Mouse (Mus musculus) layer of hippocampus, postnatal 25 days (tissue): ENCODE measurements around the gene Jun. TPM values are rescaled to one million over a fixed set of nuclear protein-coding genes. Genes with fewer than 3 reads are reported as not detected.
A peak's percentile ranks its signal among the peaks of the same experiment; 100 is the strongest.

ENCODE experiments used
- DNase-seq, 2 experiments: peaks; one replicate each; pipeline ENCODE4 v3.0.0; 2022; ENCODE audit warnings: mixed read lengths in 2 of 2, low spot score in 1 of 2; ENCODE audit errors: extremely low spot score in 1 of 2
- total RNA-seq, 2 experiments: library from RNA; stranded (reverse); gene quantifications; 2 replicates each; pipeline ENCODE4 v1.2.3; 2021

Gene Jun
- total RNA-seq, 2 experiments from 2014 or later, result 90.0 to 105 TPM

- no peak for DNase-seq
These were observed 23.6 kb upstream of the Jun start for GRCm38 (mm10) chr4:95075591-95076002.

DNA sequence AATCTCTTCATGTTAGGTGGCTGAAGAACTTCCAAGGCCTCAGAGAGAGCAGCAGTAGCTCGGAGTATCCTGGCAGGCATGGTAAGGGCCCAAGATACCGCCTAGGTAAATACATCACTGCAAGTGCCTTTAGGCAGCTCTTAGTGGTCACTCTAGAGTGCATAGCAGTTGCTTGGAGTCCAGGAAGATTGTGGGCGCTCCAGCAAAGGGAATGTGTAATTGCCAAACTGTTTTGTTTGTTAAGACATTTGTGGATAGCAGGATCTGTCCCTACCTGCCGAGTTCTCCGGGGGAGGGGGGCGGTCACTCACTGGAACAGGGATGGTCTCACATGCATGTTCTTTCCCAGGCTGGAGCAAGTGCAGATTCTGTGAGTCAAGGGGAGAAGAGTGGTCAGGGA is 22.3 kb upstream of the Jun start:
- no peak for DNase-seq

- DNase-seq, result no peak
These were observed 21.3 kb upstream of the Jun start for GRCm38 (mm10) chr4:95073214-95073750.

DNA sequence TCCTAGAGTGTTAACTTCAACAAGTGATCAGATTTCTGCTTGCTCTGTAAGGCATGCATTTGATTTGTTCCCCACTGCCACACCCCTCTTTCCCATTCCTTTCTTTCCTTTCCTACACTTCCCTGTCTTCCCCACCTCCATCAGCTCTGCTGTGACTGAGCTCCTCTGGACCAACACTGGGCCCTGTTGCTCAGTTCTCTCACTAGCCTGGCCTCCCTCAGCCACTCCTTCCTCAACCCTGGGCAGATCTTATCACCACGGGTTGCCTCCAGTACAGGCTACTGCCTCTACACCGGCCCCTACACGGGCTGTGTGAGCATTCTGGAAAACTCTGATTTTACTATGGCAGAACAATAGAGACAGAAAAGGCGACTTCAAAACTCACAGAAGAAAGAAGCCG is 18.4 kb upstream of the Jun start:
- DNase-seq, result no peak

- no peak for DNase-seq
These were observed 16.3 kb upstream of the Jun start for GRCm38 (mm10) chr4:95068045-95068948.

DNA sequence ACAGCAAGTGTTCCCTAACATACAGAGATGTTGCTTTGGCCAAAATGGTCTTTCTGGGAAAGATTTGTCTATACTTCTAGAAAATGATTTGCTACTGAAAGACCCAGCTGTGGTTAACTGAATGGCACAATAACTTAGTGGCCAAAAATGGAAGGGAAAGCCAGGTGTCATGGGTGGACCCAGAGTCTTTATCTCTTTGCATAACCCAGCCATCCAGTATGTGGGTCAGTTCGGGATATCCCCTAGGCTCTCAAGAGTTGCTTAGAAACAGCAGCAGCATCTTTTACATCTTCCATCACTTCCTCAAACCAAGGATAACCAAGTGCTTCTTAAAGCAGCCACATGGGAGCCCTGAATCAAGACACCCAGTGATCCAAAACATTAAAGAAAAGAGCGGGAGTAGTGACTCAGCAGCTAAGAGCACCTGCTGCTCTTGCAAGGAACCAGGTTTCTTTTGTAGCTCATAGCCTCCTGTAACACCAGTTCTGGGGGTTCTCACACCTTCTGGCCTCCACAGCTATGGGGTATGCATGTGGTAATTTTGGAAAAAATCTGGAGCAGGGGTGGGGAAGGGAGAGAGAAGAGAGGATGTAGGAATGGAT is 11.7 kb upstream of the Jun start:
- DNase-seq, result no peak

DNA sequence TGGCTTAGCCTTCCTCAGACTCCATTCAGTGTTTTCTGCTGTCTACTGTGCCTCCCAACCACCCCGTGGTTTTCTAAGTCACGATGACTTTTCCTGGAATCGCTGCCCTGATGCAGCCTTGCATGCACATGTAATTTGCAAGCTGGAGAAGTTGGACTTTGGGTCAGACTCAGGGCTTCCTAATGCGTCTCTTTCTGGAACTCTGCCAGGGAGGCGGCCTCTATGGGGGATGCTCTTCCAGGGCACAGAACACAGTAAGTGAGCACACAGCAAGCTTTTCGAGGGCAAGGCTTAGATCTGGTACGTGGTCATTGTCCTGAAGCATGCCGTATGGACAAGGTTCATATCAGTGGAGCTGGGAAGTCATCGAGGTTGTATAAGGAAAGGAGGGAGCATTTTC is 10.9 kb upstream of the Jun start:
- DNase-seq, result no peak

DNA sequence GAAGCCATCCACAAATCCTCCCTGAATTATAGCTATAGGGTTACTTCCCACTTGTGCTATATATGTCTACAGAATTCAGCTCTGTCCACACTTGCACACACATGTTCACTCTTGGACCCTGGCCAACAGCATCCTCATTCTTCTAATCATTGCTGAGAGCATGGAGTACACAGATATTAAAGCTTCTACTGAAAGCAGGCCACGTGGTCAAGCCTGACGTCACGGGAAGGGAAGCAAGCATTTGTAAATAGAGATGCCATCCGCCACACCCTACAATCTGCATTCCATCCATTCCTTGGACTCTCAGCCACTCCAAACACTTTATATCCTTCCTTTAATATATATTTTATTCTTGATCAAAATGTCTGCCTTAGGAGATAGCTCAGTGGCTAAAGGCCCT is 5.2 kb upstream of the Jun start:
- no peak for DNase-seq

- DNase-seq, result no peak
These were observed 3.3 kb upstream of the Jun start for GRCm38 (mm10) chr4:95055276-95055675.

DNA sequence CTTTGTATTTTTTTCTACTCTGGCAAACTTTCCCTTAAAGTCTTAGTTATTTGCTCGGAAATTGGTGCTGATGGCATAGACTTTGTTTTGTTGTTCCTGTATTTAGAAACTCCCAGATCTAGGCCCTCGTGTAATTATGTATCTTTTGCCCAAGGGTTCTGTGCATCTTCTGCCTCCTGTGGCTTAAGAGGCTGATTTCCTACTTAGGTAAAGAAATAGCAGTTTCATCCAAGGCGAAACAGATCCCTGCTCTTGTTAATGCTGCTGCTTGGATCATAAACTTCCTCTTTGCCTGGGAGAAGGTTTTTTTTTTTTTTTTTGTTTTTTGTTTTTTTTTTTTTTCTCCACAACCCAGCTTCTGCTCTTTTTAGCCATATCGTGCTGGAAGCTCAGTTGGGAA is 2.3 kb upstream of the Jun start:
- DNase-seq, result no peak

GRCm38 (mm10) chr4:95053791-95054117 is 1.7 kb upstream of the Jun start:
- DNase-seq, result peak; percentile 31 to 49

DNA sequence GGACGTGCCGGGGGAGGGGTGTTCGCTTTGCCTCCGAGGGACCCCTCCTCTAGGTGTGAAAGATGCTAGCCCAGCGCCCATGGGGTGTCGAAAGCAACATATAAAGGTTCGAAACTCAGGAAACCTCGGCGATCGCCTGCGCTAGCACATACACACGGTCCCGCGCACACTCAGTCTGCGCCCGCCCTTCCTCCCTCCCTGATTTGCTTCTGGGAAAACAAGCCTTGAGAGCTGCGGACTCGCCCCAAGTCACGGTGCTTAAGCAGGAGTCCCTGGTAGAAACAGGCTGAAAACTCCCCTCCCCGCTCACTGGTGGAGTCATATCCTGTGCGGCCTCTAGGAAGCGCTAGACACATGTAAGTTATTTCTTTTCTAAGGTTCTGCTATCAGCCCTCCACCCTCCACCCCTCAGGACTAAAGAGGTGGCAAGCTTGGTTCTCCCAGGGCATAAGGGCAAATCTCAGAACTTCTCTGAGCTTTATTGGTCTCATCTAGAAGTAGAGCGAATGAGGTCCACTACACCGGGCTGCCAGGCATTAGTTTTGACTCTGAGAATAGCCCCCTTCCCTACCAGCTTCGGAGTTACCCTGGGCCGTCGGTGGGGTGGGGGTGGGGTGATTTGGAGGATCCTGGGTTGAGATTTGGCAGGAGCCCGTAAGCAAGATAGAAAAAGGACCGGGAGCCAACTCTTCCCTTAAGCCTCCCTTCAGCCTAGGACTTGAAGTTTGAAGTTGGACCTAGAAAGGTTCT is 1.2 kb upstream of the Jun start:
- peak; percentile 77 to 86 for DNase-seq

DNA sequence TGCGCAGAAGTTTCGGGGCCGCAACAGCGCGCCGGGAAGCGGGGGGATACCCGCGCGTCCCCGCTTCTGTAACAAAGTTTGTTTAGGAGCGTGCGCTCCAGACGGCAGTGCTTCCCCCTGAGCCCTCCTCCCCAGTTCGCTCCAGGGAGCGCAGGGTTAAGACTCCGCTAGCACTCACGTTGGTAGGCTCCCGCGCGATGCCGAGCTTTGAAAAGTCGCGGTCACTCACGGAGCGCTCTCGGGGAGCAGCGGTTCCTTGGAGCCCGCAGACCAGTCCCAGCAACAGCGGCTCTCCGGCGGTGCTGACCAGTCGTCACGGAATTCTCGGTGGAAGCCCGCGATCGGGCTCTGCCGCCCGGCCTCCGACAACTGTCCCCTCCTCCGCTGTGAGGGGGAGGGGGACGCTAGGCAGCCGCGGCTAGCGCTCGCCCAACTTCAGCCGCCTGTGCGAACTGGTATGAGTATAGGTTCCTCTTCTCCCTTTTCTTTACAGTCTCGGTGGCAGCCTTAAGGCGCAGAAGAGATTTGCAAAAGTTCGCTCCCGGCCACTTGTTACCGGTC is 631 bp downstream of the Jun start:
- peak; percentile 53 to 62 for DNase-seq

DNA sequence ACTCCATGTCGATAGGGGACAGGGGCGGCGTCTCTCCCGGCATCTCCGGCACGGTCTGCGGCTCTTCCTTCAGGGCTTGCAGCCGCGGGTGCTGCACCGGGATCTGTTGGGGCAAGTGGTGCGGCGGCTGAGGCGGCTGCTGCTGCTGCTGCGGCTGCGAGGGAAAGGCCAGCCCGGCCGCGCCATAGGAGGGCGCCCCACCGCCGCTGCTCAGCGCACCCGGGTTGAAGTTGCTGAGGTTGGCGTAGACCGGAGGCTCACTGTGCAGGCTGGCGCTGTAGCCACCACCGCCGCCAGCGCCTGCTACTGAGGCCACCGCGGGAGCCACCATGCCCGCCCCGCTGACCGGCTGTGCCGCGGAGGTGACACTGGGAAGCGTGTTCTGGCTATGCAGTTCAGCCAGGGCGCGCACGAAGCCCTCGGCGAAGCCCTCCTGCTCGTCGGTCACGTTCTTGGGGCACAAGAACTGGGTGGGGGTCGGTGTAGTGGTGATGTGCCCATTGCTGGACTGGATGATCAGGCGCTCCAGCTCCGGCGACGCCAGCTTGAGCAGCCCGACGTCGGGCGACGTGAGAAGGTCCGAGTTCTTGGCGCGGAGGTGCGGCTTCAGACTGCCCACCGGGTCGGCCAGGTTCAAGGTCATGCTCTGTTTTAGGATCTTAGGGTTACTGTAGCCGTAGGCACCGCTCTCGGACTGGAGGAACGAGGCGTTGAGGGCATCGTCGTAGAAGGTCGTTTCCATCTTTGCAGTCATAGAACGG is 1.3 kb downstream of the Jun start:
- peak; percentile 64 to 66 for DNase-seq

GRCm38 (mm10) chr4:95049884-95050517 is 2.0 kb downstream of the Jun start:
- peak; percentile 51 to 69 for DNase-seq

GRCm38 (mm10) chr4:95049153-95049552 is 2.9 kb downstream of the Jun start:
- DNase-seq, result no peak

- DNase-seq, result no peak
These were observed 3.3 kb downstream of the Jun start for GRCm38 (mm10) chr4:95048731-95049100.

GRCm38 (mm10) chr4:95048021-95048730 is 3.8 kb downstream of the Jun start:
- no peak for DNase-seq

DNA sequence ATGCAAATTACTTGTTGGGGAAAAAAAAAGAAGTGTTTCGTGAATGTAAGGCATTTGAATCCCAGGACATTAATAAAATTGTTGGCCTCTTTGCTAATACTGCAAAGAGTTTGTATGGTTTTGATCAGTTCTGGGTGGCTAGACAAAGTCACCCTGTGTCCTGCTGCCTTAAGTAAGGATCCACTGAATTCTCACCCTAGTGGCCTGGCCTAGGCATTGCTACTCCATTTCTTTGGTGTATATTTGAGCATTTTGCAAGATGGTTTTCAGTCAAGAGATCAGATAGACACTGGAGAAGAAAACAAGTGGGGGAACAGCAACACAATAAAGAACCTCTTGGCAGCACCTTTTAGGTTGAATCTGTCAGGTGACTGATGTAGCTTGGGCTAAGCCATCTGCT is 6.9 kb downstream of the Jun start:
- no peak for DNase-seq
